Mouse (Mus musculus) spleen, postnatal 36 days (tissue): Measurements from ENCODE around the gene Dglucy.
A peak's percentile ranks its signal among the peaks of the same experiment; 100 is the strongest.

Experiments used
- DNase-seq, 2 experiments: peaks; one replicate each; pipeline ENCODE4 v3.0.0; 2022; ENCODE audit warnings: low spot score in 2 of 2, mixed read lengths in 1 of 2

Gene Dglucy

GRCm38 (mm10) chr12:100878556-100878955 is 99.7 kb downstream of the Dglucy start:
- DNase-seq: no peak

GRCm38 (mm10) chr12:100883168-100883567 is 104.3 kb downstream of the Dglucy start:
- peak; percentile 54 to 57 for DNase-seq

- no peak for DNase-seq
These were observed 106.7 kb downstream of the Dglucy start for GRCm38 (mm10) chr12:100885585-100885984.

DNA sequence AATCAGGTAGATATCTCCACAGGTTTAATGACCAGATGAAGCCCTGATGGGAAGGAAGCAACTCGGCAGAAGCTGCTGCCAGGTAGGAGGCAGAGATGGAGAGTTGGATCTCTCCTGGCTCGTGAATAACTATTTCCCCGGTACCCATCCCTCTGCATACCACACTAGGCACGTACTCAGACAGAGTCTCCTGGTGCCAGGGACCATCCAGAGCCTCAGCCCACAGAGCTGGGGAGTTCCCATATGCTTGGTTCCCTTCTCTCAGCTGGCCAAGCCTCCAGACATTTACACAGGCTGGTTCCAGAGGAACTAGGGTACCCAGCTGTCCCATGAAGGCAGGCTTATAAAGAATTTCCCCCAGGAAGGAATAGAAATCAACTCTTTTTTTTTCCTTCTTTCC is 108.0 kb downstream of the Dglucy start:
- DNase-seq: no peak

DNA sequence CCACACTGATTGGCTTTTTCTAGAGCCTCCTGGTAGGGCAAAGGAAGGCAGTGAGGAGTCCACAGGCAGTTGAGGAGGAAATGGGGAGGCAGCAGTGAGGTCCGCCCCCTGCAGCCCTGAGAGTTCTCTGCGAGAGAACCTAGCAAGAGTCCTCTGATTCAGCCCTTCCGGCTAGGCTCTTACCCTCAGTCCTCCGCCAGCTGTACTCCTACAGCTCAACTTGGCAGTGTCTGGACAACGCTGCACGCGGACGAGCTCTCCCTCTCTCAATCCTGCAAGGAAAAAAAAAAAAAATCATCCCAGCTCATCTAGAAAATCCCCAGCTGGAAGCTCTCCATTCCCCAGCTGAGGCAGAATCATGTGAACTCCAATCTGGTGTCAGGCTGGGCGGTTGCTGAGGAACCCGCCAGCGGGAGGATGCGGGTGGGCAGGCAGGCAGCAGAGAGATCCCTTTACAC is 109.0 kb downstream of the Dglucy start:
- peak; percentile 39 to 41 for DNase-seq

DNA sequence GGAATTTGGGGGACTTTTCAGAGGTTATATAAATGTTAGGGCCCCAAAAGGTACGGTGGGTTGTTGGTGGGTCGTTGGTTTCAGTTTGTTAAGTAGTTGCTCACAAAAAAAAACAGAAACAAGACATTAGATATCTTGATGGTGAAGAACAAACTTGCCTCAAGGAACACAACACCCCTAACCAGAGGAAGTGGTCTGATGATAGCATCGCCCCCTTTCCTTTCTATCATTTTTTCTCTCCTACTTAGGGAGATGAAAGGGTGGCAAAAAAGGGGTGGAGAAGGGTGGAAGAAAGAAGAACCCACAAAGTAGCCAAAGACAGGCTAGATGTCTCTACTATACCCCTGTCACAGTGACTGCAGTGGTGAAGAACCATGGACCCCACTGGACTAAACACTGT is 111.7 kb downstream of the Dglucy start:
- DNase-seq: no peak

- peak in 1 of 2 experiments; percentile 42 for DNase-seq
These were observed 116.6 kb downstream of the Dglucy start for GRCm38 (mm10) chr12:100895504-100895903.

- DNase-seq: no peak
These were observed 117.8 kb downstream of the Dglucy start for GRCm38 (mm10) chr12:100896661-100897060.

DNA sequence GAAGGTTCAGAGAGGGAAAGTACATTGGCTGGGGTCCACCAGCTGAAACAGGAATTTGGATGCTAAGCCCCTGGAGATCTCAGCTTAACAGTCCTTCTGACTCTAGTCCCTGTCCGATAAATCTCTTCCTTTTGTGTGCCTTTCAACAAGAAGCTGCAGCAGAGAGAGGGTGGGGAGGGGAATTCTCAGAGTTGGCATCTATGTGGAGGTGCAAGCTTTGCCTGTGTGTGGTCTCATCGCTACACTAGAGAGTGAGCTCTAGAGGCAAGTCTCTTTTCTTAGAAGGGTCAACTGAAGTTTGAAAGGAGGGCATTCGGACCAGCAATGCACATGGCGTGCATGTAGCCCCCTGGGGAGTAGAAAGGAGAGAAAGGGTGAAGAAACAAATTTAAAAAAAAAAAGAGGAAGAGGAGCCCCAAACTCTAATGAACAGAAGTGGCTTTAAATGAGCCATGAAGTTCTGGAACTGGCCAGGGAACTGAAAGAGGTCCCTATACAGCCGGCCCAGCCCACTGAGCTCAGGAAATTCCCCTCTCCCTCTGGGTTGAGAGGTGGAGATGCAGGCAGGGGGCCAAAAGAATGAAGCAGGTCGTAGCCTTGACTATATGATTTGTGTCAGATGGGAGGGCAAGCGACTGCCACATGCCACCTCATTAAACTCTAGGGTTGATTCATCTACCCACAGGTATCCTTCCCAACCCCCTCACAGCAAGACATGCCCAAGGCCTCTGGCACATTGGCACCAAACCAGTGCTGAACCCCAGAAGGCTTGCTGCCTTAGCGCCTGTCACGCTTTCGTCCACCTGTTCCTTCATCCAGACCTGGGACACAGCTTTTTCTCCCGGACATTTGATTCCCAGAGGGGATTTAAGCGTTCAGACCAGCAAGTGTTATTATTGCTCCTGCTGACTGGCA is 119.1 kb downstream of the Dglucy start:
- no peak for DNase-seq

GRCm38 (mm10) chr12:100899111-100899640 is 120.3 kb downstream of the Dglucy start:
- peak in 1 of 2 experiments; percentile 16 for DNase-seq

- DNase-seq: no peak
These were observed 122.0 kb downstream of the Dglucy start for GRCm38 (mm10) chr12:100900901-100901300.

DNA sequence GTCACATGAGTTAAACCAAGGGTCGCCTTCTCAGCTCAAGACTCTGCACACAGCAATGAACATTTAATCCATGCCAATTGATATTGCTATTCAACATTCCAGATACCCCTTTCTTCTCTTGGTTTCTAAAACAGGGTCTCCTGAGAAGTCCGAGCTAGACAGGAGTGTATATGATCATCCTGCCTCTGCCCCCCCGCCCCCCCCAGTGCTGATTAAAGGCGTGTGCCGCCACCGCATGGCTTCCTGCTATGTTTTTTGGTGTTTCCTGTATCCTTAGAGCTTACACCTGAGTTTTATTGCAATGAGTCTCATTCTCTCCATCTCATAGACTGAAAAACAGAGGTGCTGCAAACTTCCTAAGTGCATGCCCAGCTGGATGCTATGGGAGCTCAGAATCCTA is 122.5 kb downstream of the Dglucy start:
- DNase-seq: no peak

GRCm38 (mm10) chr12:100903761-100904160 is 124.9 kb downstream of the Dglucy start:
- peak; percentile 48 to 65 for DNase-seq

- no peak for DNase-seq
These were observed 128.0 kb downstream of the Dglucy start for GRCm38 (mm10) chr12:100906861-100907260.

GRCm38 (mm10) chr12:100907598-100908297 is 128.9 kb downstream of the Dglucy start, which contains the start of gene Gpr68:
TSS of gene Gpr68 (minus strand) at chr12:100908198.
- DNase-seq: no peak

DNA sequence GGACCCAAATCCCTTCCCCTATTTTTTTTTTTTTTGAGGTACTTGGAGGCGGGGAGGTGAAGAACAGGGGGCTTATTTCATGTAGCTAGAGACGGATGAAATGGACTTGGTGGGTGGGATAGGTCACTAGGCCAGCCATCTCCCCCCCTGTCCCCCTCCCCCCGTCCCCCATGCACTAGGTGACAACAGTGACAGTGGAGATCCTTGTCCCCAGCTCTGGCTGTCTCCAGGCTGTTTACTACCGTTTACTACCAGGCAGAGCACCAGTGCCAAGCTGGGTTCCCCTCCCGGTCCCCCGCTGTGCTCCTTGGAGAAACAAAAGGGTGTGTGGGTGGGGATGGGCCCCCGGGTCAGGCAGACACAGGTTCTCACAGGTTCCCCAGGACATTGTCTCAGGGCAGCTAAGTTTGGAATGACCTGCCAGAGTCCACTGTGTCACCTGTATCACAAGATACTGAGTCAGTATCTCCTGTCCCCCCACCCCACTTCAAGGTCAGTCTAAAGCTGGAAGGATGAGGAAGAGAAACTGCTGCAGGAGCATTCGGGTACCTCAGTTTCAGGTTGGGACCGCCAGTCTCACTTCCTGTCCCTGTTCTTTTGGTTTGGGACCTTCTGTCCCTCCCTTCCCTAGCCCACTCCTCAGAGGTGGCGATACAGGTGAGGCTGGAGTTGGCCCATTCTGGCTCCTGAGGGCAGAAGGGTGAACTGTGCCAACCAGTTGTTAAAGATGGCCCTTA is 129.6 kb downstream of the Dglucy start:
- no peak for DNase-seq

DNA sequence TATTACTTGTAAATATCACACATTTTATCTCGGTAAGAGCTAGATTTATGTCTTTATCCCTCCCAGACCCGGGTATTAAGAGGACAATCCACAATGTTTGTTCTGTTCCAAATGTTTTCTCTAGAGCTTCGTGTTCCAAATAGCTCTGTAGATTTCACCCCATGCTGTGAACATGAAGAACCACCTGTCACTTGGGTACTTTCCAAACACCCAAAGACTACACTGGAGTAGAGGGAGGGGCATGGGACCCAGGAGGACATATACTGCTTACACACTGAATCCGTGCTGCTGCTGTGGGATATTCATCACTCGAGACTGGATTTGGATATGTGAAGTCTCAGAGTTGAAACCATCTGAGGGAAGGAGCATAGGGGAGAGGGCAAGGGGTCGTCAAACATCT is 130.9 kb downstream of the Dglucy start:
- no peak for DNase-seq

DNA sequence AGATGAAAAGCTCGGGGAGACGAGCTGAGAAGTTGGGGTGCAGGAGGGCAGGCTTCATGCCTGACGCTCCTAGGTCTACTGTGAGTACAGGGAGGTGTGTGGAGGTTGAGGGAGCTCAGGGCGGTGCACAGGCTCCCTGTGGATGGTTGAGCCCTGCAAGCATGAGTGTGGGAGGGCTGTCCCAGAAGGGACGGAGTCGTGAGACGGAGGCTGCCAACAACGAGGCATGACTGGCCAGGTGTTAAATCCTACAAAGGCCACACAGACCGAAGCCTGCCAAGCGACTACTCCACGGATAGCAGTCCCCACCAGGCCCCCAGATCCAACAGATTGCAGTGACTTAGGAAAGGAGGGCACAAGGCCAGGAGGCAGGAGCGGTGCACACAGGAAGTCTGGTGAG is 131.9 kb downstream of the Dglucy start:
- no peak for DNase-seq

DNA sequence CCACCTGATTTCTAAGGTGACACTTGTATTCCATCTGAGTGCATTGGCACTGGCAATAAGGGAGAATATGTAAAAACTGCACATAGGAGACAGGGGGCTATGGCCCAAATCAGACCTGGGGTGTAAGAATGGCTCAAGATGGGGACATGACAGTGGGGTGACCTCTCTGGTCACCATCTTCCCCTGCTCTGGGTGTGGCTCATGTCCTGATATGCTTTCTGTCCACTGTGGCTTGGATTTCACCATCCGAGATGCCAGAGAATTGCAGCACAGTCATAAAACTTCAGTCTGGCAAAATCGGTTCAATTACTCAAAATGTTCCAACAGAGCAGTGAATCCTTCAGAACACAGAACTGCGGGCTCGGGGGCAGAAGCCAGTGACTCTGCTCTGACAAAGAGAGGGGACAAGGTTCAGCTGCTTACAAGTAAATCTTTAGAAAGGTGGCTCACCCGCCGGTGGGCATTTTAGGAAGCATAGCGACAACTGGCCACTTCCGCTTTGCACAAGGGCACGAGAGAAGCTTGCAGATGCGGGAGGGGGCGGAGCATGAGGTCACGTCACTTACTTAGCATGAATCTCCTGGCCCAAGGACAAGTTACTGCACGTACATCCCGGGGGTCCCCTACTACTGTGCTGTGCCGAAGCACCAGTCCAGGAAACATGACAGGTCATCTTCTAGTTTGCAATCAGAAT is 145.9 kb downstream of the Dglucy start:
- no peak for DNase-seq

DNA sequence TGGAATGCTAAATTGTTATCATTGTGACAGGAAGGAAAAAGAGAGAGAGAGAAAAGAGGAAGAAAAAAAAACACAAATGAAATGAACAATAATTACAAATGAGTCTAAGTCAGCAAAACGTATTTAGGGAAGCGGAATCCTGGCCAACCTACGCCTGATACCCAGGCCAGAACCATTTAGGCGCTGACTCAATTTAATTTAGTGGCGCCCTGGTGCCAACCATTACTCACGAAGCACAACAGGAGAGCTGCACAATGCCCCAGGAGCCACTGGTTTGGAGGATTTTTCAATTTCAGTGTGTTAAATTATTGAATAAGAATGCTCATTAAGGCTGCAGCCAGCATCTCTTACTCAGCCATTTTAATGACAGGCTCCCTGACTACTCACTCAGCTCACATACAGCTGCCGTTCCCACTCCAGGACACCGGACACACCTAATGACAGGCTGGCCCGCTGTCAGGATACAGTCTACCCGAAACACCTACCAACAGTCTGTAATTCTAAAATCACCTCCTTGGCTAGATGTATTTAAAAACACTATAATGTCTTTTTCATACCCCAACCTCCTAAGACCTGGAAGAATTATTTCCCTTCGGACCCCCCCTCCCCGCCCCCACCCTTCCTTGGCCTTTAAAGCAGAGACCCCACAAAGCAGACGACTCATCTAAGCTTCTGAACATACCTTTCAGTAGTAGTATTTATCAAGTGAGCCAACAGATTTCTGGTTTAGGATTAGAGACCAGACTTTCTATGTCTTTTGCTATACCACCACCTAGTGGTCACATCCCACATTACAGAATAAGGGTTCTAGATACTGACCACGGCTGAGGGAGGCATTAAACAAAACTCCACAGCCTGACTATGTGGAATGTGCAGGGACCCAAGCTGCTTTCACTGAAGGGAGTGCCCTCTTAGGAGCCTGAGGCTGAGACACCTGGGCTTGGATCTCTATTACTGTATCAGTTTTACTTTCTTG is 147.1 kb downstream of the Dglucy start:
- peak; percentile 45 to 66 for DNase-seq
